ENCODE assay signal across 8 mouse cellular contexts in genomic region chr8:123858574-123858940, GRCm38 (mm10). TPM values are rescaled to one million over a fixed set of nuclear protein-coding genes. Genes with fewer than 3 reads are reported as not detected.
DNase-seq lines count a peak whose midpoint lies in the region; ATAC-seq and TF ChIP-seq lines count a peak whose summit lies in the region.

No protein-coding gene starts in this region.

- peak overlapping the region; percentile 74 for H3K4me3 ChIP-seq in left cerebral cortex, adult 2 months
- peak overlapping the region; percentile 64 for H3K4me3 ChIP-seq in heart, postnatal 0 days (ENCODE audit: low read depth, low read length)
- peak overlapping the region; percentile 93 for H3K4me3 ChIP-seq in liver, postnatal 0 days (ENCODE audit: low read depth, low read length)
- H3K4me3 ChIP-seq in olfactory bulb, adult 2 months (ENCODE audit: insufficient read depth, low read depth, low read length), result peak overlapping the region; percentile 81

- ATAC-seq in common myeloid progenitor, adult 5-6 weeks (replicated peaks; ENCODE audit: low read depth, poor library complexity, severe bottlenecking), result peak; percentile 20; the same call in 1 of the 2 replicates
- no peak for ATAC-seq in heart, postnatal 0 days (ENCODE audit: insufficient read depth, low read depth)
- no peak for ATAC-seq in liver, postnatal 0 days

- no peaks in the 10 kb centered on the region for H3K36me3 ChIP-seq in heart, postnatal 0 days (replicated peaks; ENCODE audit: control insufficient read depth, insufficient read depth, low read length)
- H3K36me3 ChIP-seq in liver, postnatal 0 days (replicated peaks; ENCODE audit: insufficient read depth, low read length), result no peaks in the 10 kb centered on the region

- no peaks in the 10 kb centered on the region for H3K9me3 ChIP-seq in heart, postnatal 0 days (replicated peaks; ENCODE audit: control insufficient read depth, low read length)
- no peaks in the 10 kb centered on the region for H3K9me3 ChIP-seq in liver, postnatal 0 days (ENCODE audit: low read length)

- H3K4me1 ChIP-seq in heart, postnatal 0 days (ENCODE audit: control insufficient read depth, insufficient read depth), result peaks cover 11% of the 10 kb centered on the region; the same call in 1 of the 2 replicates
- 0 out of 2 replicates have a peak, but pooled peaks cover 10% of the 10 kb centered on the region for H3K4me1 ChIP-seq in liver, postnatal 0 days (ENCODE audit: insufficient read depth)
- peaks cover 17% of the 10 kb centered on the region for H3K4me1 ChIP-seq in olfactory bulb, adult 2 months (ENCODE audit: control insufficient read depth, insufficient read depth, low read length)

- no peaks in the 10 kb centered on the region for H3K27me3 ChIP-seq in heart, postnatal 0 days (ENCODE audit: control insufficient read depth, insufficient read depth, low read length)
- peaks cover 16% of the 10 kb centered on the region for H3K27me3 ChIP-seq in liver, postnatal 0 days (ENCODE audit: insufficient read depth, low read length)

- peak overlapping the region; percentile 58 for H3K9ac ChIP-seq in heart, postnatal 0 days (replicated peaks; ENCODE audit: low read depth, low read length)
- H3K9ac ChIP-seq in liver, postnatal 0 days (replicated peaks), result peak overlapping the region; percentile 86

- intact Hi-C loops in left cerebral cortex, adult 2 months (cut with DNase I), result loop anchor here (2.0 kb wide), 2 partner anchors 18 to 20 kb away; no protein-coding TSS in a partner anchor
- intact Hi-C loops in left cerebral cortex, postnatal 14 days (cut with DNase I), result loop anchor here (5.0 kb wide), 1 partner anchor 34 kb away; the partner anchor contains the start of gene Acta1

- H3K4me2 ChIP-seq in heart, postnatal 0 days (ENCODE audit: low read depth, low read length), result peak overlapping the region; percentile 75
- peak overlapping the region; percentile 98 for H3K4me2 ChIP-seq in liver, postnatal 0 days (ENCODE audit: low read depth, low read length)

- TF ChIP-seq CTCF in left cerebral cortex, adult 2 months (IDR thresholded peaks at IDR 0.05), result no peak; the same call in 1 of the 2 replicates
- TF ChIP-seq CTCF in heart, postnatal 0 days (IDR thresholded peaks at IDR 0.05; ENCODE audit: low read depth), result no peak
- TF ChIP-seq CTCF in liver, postnatal 0 days (IDR thresholded peaks at IDR 0.05; ENCODE audit: low read depth), result no peak
- TF ChIP-seq CTCF in olfactory bulb, adult 2 months (IDR thresholded peaks at IDR 0.05; ENCODE audit: insufficient read depth, low read depth, low read length), result no peak

- no peak for TF ChIP-seq EP300 in heart, postnatal 0 days (IDR thresholded peaks at IDR 0.05; ENCODE audit: low read depth)
- no peak for TF ChIP-seq EP300 in liver, postnatal 0 days (IDR thresholded peaks at IDR 0.05; ENCODE audit: low read depth)

- DNase-seq in left cerebral cortex, adult 2 months (ENCODE audit: extremely low spot score in 1 of 2, low spot score in 2 of 2), result no peak
- DNase-seq in left cerebral cortex, postnatal 14 days (ENCODE audit: low spot score in 2 of 2), result no peak
- peak; percentile 15 for DNase-seq in heart, postnatal 0 days (ENCODE audit: low spot score)
- peak; percentile 43 for DNase-seq in liver, postnatal 0 days
- DNase-seq in urinary bladder, postnatal 4 days (ENCODE audit: low spot score in 2 of 2), result no peak
- DNase-seq in ovary, postnatal 10 days (ENCODE audit: low spot score), result no peak

- peak overlapping the region; percentile 97 for H3K27ac ChIP-seq in left cerebral cortex, adult 2 months
- H3K27ac ChIP-seq in heart, postnatal 0 days (ENCODE audit: low read depth), result no peak overlapping the region
- H3K27ac ChIP-seq in liver, postnatal 0 days (ENCODE audit: low read depth), result peak overlapping the region; percentile 61; the same call in 1 of the 2 replicates
- H3K27ac ChIP-seq in olfactory bulb, adult 2 months (ENCODE audit: insufficient read depth, low read depth, low read length), result peak overlapping the region; percentile 75

- no peak for TF ChIP-seq POLR2A in olfactory bulb, adult 2 months (IDR thresholded peaks at IDR 0.05; ENCODE audit: insufficient read depth, low read depth, low read length)

- 1% methylated on average over 17 of the region's 17 CpGs for WGBS in heart, postnatal 0 days
- WGBS in liver, postnatal 0 days (ENCODE audit: insufficient replicate concordance), result 1% methylated on average over 17 of the region's 17 CpGs
- under 1% methylated on average over 17 of the region's 17 CpGs for WGBS in olfactory bulb, adult 2 months

RNA-seq across cellular contexts. Expression of gene Ccsap, which starts 1.5 kb away (rescaled TPM):
- total RNA-seq in left cerebral cortex, adult 2 months (2021), result 10 to 100 TPM; 65.9 to 75.4 TPM
- total RNA-seq in left cerebral cortex, postnatal 14 days (2021), result 10 to 100 TPM; 69.8 to 73.6 TPM
- 10.6 and 12.2 TPM in 2 replicates for total RNA-seq in common myeloid progenitor, adult 5-6 weeks (2017)
- total RNA-seq in heart, postnatal 0 days (2014; rRNA removed; ENCODE audit: low replicate concordance), result 5.1 and 6.3 TPM in 2 replicates
- polyA plus RNA-seq in heart, postnatal 0 days (2015; fragmentation: Nextera tagmentation; extraction: Ambion mirVana), result 1.2 TPM in 2 replicates
- 1.2 and 1.5 TPM in 2 replicates for polyA plus RNA-seq in liver, postnatal 0 days (2015; fragmentation: Nextera tagmentation; extraction: Ambion mirVana)
- not detected in 2 replicates for polyA plus RNA-seq in olfactory bulb, adult 2 months (2012; ENCODE audit: insufficient read depth, insufficient read length, low replicate concordance, missing spikeins)

RNA-seq across cellular contexts. Expression of gene Acta1, which starts 36.0 kb away (rescaled TPM):
- total RNA-seq in left cerebral cortex, adult 2 months (2021), result 10 to 100 TPM; 11.1 to 12.2 TPM
- total RNA-seq in left cerebral cortex, postnatal 14 days (2021), result 10 to 100 TPM in 1 of 2 experiments, 1 to 10 TPM in 1; 9.3 to 11.5 TPM
- not detected in 2 replicates for total RNA-seq in common myeloid progenitor, adult 5-6 weeks (2017)
- total RNA-seq in heart, postnatal 0 days (2014; rRNA removed; ENCODE audit: low replicate concordance), result 180 and 491 TPM in 2 replicates
- 120 and 149 TPM in 2 replicates for polyA plus RNA-seq in heart, postnatal 0 days (2015; fragmentation: Nextera tagmentation; extraction: Ambion mirVana)
- 18.6 and 358 TPM in 2 replicates for polyA plus RNA-seq in liver, postnatal 0 days (2015; fragmentation: Nextera tagmentation; extraction: Ambion mirVana)
- polyA plus RNA-seq in olfactory bulb, adult 2 months (2012; ENCODE audit: insufficient read depth, insufficient read length, low replicate concordance, missing spikeins), result not detected in 2 replicates

RNA-seq across cellular contexts. Expression of gene Rab4a, which starts 52.8 kb away (rescaled TPM):
- 10 to 100 TPM; 39.8 to 48.9 TPM for total RNA-seq in left cerebral cortex, adult 2 months (2021)
- total RNA-seq in left cerebral cortex, postnatal 14 days (2021), result 10 to 100 TPM; 46.5 to 51.8 TPM
- 12.5 and 15.9 TPM in 2 replicates for total RNA-seq in common myeloid progenitor, adult 5-6 weeks (2017)
- 13.7 and 22.1 TPM in 2 replicates for total RNA-seq in heart, postnatal 0 days (2014; rRNA removed; ENCODE audit: low replicate concordance)
- polyA plus RNA-seq in heart, postnatal 0 days (2015; fragmentation: Nextera tagmentation; extraction: Ambion mirVana), result 30.1 and 31.0 TPM in 2 replicates
- polyA plus RNA-seq in liver, postnatal 0 days (2015; fragmentation: Nextera tagmentation; extraction: Ambion mirVana), result 30.4 and 36.3 TPM in 2 replicates
- not detected in 2 replicates for polyA plus RNA-seq in olfactory bulb, adult 2 months (2012; ENCODE audit: insufficient read depth, insufficient read length, low replicate concordance, missing spikeins)

Comparison
In these comparisons a context has a peak if more than half of its experiments do, and no peak if none do; other contexts are left out.
1. DNase-seq: peak in heart, postnatal 0 days (single experiment) and liver, postnatal 0 days (single experiment); none in left cerebral cortex, adult 2 months (0 of 2), left cerebral cortex, postnatal 14 days (0 of 2), urinary bladder, postnatal 4 days (0 of 2) and ovary, postnatal 10 days (single experiment).
2. RNA of gene Acta1, which starts 36.0 kb away (total RNA-seq): 180 to 491 TPM in heart, postnatal 0 days; 11.1 to 12.2 TPM in left cerebral cortex, adult 2 months, 9.3 to 11.5 TPM in left cerebral cortex, postnatal 14 days and not detected in common myeloid progenitor, adult 5-6 weeks; every median in the first group is over 10 times any median in the second.
3. Peak in every context shown above with its lines, with median percentiles within 50 percentile points of each other: H3K4me3 ChIP-seq.